Mouse (Mus musculus): ENCODE results near the gene Lsm4.

The Lsm4 gene

GRCm38 (mm10) chr8:70649324-70649723 is 23.7 kb upstream of the Lsm4 start:
- no peak for DNase-seq (ENCODE audit: low read depth, low spot score)

DNA sequence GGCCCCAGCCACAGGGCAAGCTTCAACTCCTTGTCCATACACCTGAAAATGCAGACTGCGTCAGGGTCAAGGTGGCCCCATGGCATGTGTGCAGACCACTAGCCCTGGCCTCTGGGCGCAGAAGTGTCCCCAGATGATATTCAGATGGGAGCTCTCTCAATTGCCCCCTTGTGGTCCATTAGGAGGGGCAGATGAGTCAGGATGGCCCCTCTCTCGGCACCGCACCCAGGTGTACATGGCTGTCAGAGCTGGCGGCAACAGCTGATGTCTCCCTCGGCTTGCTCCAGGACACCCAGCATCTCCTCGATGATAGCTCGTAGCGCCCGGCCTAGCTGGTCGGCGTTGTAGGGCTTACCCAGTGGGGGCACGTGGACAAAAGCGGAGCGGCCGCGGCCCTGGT is 22.7 kb upstream of the Lsm4 start:
- DNase-seq (ENCODE audit: low read depth, low spot score) = no peak

- DNase-seq (ENCODE audit: low read depth, low spot score) = no peak
These were observed 19.8 kb upstream of the Lsm4 start for GRCm38 (mm10) chr8:70653226-70653625.

- DNase-seq (ENCODE audit: low read depth, low spot score) = no peak
These were observed 18.9 kb upstream of the Lsm4 start for GRCm38 (mm10) chr8:70654121-70654520.

DNA sequence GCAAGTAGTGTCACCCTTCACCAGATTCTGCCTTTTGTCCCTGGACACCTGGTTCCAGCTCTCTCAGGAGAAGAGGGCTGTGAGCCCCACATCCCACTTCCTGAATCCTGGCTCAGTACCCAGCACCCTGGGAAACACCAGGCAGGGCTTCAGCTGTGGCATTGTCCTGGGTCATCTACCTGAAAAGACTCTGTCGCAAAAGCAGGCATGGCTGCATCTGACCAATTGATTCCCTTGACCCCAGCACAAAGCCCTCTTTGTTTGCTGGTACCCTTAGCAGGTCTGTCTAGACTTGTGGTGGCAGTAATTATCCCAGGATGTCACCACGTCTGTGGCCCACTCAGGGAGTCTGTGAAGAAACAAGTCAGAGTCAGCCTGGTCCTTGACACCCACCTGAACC is 17.6 kb upstream of the Lsm4 start:
- no peak for DNase-seq (ENCODE audit: low read depth, low spot score)

DNA sequence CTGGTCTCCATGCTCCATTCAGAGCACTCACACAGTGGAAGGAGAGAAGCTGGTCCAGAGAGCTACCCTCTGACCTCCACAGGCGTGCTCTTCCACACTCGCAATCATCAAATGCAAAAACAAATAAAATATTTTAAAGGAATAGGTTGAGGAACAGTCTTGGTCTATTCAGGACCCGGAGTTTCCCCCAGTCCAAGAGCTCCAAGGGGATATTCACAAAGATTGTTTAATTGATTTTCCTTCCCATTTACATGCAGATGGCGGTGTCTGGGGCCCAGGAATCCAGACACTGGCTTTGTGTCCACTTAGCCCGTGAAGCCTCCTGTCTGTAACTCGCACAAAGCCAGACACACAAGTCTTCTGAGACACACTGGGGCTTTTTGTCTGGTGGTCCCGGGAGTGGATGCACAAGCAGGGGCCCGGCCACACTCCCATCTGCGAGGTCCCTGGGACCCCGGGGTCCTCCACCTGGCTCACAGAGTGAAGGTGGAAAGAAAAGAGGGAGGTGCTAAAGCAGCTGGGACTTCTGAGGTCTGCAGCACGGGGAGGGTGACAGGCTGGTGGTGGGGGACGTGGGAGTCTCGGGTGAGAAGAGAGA is 16.8 kb upstream of the Lsm4 start:
- no peak for DNase-seq (ENCODE audit: low read depth, low spot score)

DNA sequence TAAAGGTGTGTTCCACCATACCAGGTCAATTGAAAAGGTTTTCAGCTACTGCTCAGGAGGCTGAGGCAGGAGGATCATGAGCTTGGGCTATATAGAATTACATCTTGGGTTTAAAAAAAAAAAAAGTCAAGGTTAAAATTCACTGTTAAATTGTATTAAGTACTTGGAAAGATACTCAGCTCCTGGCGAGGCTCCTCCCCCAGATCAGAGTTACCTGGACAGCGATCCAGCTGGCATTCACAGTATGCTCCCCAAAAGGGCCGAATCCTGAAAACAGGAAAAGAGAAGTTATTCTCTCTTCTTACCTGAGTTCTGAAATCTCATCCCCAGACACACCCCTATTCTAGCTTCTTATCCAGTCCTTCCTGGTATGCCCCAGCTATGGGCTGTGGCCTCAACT is 15.8 kb upstream of the Lsm4 start:
- DNase-seq (ENCODE audit: low read depth, low spot score) = no peak

- DNase-seq (ENCODE audit: low read depth, low spot score) = no peak
These were observed 15.3 kb upstream of the Lsm4 start for GRCm38 (mm10) chr8:70657739-70658138.

DNA sequence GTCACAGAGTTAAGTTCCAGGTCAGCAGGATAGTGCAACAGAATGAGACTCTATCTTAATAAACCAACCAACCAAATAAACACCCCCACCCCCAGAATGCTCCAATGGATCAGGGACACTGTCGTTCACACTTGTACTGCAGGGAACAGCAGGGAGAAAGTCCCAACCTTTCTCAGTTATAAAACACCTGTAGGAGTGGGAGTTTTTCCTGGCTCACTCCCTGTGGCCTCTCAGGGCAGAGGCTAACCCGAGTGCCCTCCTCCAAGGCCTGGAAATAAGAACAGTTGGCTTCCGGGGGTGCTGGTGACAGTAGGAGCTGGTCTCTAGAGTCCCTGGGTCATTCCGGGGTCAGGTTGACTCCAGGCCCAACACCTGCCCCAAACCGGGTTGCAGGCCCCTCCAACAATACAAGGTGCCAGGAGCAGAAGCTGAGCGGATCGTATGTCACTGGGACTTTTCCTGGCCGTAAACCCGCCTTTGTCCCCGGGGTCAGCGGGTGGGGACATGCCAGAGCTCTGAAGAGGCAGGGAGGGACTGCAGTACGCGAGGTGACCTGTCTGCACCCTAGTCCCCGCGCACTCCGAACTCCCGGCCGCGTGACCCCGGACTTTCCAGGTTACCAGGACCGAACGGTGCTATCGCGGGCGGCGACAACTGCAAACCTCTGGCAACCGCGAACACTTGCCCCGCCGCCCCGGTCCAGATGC is 14.0 kb upstream of the Lsm4 start:
- no peak for DNase-seq (ENCODE audit: low read depth, low spot score)

DNA sequence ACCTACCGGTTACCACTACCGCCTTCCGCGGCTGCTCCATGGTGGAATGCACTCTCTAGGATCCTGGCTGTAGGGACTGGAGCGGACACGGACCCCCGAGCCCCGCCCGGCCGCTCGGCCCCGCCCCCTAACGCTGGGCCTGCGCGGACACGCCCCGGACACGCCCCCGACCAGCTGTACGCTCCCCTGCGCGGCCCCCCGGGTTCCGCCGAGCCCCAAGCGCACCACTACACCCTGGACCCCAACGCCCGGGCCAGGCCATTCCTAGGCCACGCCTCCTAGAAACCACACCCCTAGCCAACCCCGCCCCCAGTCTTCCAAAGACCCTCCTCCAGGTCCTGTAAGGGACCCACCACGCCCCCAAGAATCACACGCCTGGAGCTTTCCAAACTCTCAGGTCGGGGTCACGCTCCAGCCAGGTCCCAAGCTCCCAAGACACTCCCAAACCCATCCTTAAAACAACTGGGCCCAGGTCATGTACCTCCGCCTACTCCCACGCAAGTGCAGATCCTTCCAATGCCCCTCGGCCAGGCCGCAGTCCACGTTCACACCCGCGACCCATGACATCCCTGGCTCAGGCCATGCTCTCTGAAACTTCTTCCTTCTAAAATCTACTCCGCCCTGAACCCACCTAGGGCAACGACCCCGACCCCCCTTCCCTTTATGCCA is 13.3 kb upstream of the Lsm4 start:
- peak; percentile 68 for DNase-seq (ENCODE audit: low read depth, low spot score)

DNA sequence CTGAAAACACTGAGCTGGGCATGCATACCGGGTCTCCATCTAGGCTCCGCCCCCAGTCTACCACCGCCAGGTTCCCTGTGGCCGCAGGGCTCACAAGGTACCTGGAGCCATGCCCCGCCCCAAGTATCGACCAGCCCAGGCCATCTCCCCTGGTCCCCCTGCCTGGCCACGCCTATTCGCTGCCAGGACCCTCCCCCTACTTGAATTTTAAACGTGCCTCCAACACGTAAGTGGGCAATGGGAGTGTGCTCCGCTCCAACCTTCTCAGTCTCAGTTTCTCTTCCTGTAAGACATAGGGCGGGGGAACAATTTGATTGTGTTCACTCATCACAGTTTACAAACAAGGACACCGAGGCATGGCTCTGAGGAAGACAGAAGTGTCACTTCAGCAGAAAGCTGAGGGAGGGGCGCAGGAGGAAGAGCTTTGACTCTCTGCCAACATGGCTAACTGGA is 12.7 kb upstream of the Lsm4 start, which contains the start of gene Pgpep1:
Gene Pgpep1, minus strand, starts transcription at position 116 of the 453 bp plus-strand sequence.
- no peak for DNase-seq (ENCODE audit: low read depth, low spot score)

DNA sequence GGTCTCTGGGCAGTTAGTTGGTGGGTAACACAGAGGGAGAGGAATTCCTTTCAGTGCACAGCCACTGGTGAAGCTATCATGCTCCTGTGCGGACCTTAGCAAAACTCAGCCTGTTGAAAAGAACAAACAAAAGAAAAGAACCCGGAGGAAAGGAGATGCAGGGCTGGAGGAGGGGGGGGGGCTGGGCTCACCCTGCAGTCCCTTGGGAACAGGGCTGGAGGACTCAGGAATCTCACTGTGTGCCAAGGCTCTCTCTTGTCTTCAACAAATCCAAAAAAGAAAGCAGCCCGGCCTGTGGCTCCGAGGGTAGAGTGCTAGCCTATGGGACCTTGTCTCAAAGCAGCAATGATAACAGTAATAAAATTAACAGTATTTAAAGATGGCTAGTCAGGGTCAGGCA is 9.4 kb upstream of the Lsm4 start:
- DNase-seq (ENCODE audit: low read depth, low spot score) = no peak

GRCm38 (mm10) chr8:70664631-70665030 is 8.4 kb upstream of the Lsm4 start:
- DNase-seq (ENCODE audit: low read depth, low spot score) = no peak

DNA sequence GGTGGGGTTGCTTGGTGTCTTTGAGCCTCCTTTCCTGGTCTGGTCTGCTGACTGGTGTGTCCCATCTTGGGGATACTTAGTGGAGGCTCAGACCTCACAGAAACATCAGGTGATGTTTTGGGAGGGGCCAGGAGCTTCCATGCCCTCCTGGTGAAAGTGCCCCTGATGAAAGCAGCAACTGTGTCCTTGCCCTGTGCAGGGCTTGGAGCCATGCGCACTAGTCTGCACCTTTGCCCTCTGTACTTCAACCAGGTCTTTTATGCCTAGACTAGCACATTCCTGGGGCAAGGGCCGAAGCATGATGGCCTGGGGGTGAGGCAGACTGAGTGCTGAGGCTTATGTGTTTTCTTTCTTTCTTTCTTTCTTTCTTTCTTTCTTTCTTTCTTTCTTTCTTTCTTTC is 7.4 kb upstream of the Lsm4 start:
- DNase-seq (ENCODE audit: low read depth, low spot score) = no peak

DNA sequence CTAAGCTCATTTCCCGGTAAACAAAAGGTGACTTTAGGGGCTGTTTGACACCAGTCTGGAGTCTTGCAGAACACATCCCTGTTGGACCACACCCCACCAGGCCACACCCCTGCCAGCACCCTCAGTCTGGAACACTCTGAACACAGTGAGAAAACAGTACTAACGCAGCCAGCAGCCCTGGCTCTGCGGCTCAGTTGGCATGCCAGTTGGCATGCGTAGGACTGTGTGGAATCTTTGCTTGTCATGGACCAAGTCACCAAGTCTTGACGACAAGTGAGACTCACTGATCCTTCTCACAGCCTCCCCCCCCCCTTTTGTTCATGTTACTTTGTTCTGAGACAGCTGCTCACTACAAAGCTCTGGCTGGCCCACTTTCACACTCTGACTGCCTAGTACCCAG is 6.0 kb upstream of the Lsm4 start:
- no peak for DNase-seq (ENCODE audit: low read depth, low spot score)

DNA sequence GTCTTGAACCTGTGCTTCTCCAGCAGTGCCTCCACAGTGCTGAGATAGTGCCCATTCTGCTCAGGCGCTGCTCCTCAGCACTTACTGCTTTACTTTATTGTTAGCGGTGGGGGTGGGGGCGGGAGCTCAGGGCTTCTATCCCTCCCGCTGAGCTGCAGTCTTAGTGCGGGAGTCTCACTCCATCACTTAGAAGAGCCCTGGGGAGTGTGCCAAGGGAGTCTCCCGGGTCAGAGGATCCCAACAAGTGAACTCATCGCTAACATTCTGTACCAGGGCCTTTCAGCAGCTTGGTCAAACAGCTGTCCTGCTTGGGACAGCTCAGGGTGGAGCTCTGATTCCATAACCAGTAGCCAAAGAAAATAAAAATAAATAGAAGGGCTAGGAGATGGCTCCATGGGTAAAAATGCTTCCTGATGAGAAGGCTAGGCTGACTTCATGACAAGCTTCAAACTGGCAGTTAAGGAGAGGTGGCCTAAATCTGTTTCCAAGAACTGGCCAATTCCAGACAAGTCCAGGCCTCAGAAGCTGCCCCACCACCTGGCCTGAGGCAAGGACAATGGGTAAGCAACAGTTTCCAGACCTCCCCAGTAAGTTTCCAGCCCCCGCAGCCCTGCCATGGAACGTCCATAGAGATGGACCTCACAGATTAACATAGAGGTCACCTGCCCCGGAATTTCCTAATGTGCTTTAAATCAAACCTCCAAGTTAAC is 1.3 kb upstream of the Lsm4 start:
- no peak for DNase-seq (ENCODE audit: low read depth, low spot score)

DNA sequence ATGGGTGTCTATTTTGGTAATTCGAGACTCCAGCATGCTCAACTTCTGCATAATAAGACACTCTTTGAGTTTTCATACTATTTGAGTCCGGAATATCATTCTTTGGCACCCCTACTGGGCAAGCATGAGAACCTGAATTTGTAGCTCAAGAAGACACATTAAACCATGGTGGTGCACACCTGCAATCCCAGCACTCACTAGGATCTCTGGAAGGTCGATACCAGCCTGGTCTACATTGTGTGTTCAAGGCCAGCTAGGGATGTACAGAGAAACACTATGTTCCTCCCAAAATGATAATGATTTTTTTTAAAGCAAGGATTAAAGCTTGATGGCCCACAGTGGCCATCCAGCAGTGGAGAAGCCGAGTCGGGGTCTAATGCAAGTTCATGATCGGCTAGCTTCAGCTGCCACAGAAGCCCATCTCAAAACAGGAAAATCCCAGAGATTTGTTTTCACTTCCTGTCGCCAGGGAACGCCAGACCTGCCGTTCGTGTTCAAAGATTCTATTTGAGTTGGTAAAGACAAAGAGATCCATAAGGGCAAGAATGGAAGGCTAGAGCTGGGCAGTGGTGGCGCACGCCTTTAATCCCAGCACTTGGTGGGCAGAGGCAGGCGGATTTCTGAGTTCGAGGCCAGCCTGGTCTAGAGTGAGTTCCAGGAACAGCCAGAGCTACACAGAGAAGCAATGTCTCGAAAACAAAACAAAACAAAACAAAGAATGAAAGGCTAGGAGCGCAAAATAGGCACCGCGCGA is 546 bp upstream of the Lsm4 start:
- no peak for DNase-seq (ENCODE audit: low read depth, low spot score)

GRCm38 (mm10) chr8:70674109-70674508 is 1.1 kb downstream of the Lsm4 start:
- DNase-seq (ENCODE audit: low read depth, low spot score) = no peak

GRCm38 (mm10) chr8:70674716-70675115 is 1.7 kb downstream of the Lsm4 start:
- DNase-seq (ENCODE audit: low read depth, low spot score) = no peak

DNA sequence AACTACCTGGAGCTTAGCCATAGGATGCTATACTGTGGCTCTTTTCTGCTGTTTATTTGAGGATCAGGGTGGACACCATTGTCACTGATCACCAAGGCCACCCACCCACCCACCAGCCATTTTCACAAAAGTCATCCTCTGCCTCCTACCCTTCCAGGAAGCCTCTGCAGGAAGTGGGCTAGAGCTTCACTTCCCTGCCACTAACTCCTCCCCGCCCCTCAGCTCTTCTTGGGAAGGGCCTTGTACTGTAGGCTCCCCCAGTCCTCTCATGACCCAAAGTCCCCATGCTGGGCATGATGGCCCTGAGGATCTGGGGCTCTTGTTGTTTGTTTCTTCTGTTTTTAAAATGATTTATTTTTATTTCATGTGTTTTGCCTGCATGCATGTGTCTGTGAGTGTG is 2.3 kb downstream of the Lsm4 start:
- no peak for DNase-seq (ENCODE audit: low read depth, low spot score)

- DNase-seq (ENCODE audit: low read depth, low spot score) = no peak
These were observed 4.5 kb downstream of the Lsm4 start for GRCm38 (mm10) chr8:70677451-70678080.
